Mouse (Mus musculus) forebrain, postnatal 0 days (tissue): ENCODE measurements around the gene Gtsf1. TPM values are rescaled to one million over a fixed set of nuclear protein-coding genes. Genes with fewer than 3 reads are reported as not detected.
A peak's percentile ranks its signal among the peaks of the same experiment; 100 is the strongest.

Experiments used
- ATAC-seq: fragments of 200-750 bp; cut with Nextera tagmentation; 2 replicates; pipeline ENCODE4 v1.8.0; 2017; ENCODE audit warnings: mild to moderate bottlenecking, moderate library complexity
- DNase-seq: peaks from one replicate; pipeline ENCODE4 v3.0.0-alpha.2; 2015
- H3K27ac ChIP-seq: fragments of 300-500 bp; sonication (generic); 2 replicates; pipeline ENCODE4 v1.5.1; 2014; ENCODE audit warnings: low read depth, mild to moderate bottlenecking, antibody characterized with exemption, low read length, moderate library complexity, mixed read lengths
- H3K27me3 ChIP-seq: fragments of 300-500 bp; sonication (generic); 2 replicates; pipeline ENCODE4 v1.6.1; 2014; ENCODE audit warnings: mild to moderate bottlenecking, low read length, mixed read lengths; ENCODE audit not compliant: insufficient read depth
- H3K36me3 ChIP-seq: fragments of 300-500 bp; sonication (generic); 2 replicates; pipeline ENCODE4 v1.6.1; 2014; ENCODE audit warnings: mild to moderate bottlenecking, moderate library complexity; ENCODE audit not compliant: insufficient read depth
- H3K4me1 ChIP-seq: fragments of 300-500 bp; sonication (generic); 2 replicates; pipeline ENCODE4 v1.6.1; 2014; ENCODE audit warnings: antibody characterized with exemption; ENCODE audit not compliant: insufficient read depth
- H3K4me2 ChIP-seq: fragments of 300-500 bp; sonication (generic); 2 replicates; pipeline ENCODE4 v1.6.1; 2014; ENCODE audit warnings: low read depth, mild to moderate bottlenecking, moderate library complexity
- H3K4me3 ChIP-seq: fragments of 300-500 bp; sonication (generic); 2 replicates; pipeline ENCODE4 v1.5.1; 2014; ENCODE audit warnings: low read depth, low read length, mixed read lengths
- H3K9ac ChIP-seq: fragments of 300-500 bp; sonication (generic); 2 replicates; pipeline ENCODE4 v1.6.1; 2014; ENCODE audit warnings: mild to moderate bottlenecking
- H3K9me3 ChIP-seq: fragments of 300-500 bp; sonication (generic); 2 replicates; pipeline ENCODE4 v1.6.1; 2016; ENCODE audit warnings: low read length
- CTCF ChIP-seq: sonication (generic); IDR thresholded peaks from 2 replicates; pipeline ENCODE4 v1.5.1; 2016; ENCODE audit warnings: antibody characterized with exemption, control low read depth, low read depth
- WGBS: fragments of 180-500 bp; shearing (Covaris S2); extraction: QIAGEN DNeasy Blood & Tissue Kit; methylation state at CpG from one replicate; pipeline ENCODE4 v1.1.7; 2014; 5-methylcytosine and 5-hydroxymethylcytosine counted together
- polyA plus RNA-seq: library from polyadenylated mRNA; unstranded; fragments of >200 nt; fragmentation: Nextera tagmentation; extraction: Ambion mirVana; gene quantifications from 2 replicates; pipeline ENCODE4 v1.2.1, GENCODE M21; 2015
- total RNA-seq: library from RNA; depleted of rRNA; stranded (reverse); fragments of >200 nt; gene quantifications from 2 replicates; pipeline ENCODE4 v1.2.3, GENCODE M21; 2014; rRNA removed

The Gtsf1 gene
- total RNA-seq (not detected in 2 replicates), polyA plus RNA-seq (0.21 TPM in 1 of 2 replicates, not detected in the other)

GRCm38 (mm10) chr15:103430241-103430640 is at the start of gene Gtsf1:
Gene Gtsf1, minus strand, starts transcription at chr15:103430470.
- Histone ChIP-seq H3K9ac (no peak within 1 kb of the TSS), H3K4me1 (no peaks in the 10 kb centered on the region)
- DNase-seq = no peak

GRCm38 (mm10) chr15:103479080-103479606 is 48.9 kb upstream of the Gtsf1 start:
- H3K4me1 ChIP-seq = peaks cover under 1% of the 10 kb centered on the region; the same call in 1 of the 2 replicates

More at GRCm38 (mm10) chr15:103430241-103430640, at the start of gene Gtsf1:
- Histone ChIP-seq H3K9me3 (no peaks in the 10 kb centered on the region), H3K4me2 (no peak within 1 kb of the TSS), H3K27me3 (no peaks in the 10 kb centered on the region), H3K36me3 (no peaks in the 10 kb centered on the region), H3K4me3 (no peak within 1 kb of the TSS), H3K27ac (no peak within 1 kb of the TSS)
- no peak for ATAC-seq
- 94% methylated on average over 16 of the region's 16 CpGs for WGBS
- no peak for TF ChIP-seq CTCF

GRCm38 (mm10) chr15:103473769-103474168 is 43.5 kb upstream of the Gtsf1 start:
- H3K9ac ChIP-seq = no peak overlapping the region
- 87% methylated on average over 5 of the region's 5 CpGs for WGBS
- DNase-seq (no peak), ATAC-seq (no peak)
- no peak overlapping the region for H3K4me3 ChIP-seq
- no peak for TF ChIP-seq CTCF
- H3K9me3 ChIP-seq = no peaks in the 10 kb centered on the region
- H3K36me3 ChIP-seq = no peaks in the 10 kb centered on the region
- no peaks in the 10 kb centered on the region for H3K27me3 ChIP-seq
- H3K4me2 ChIP-seq = no peak overlapping the region
- no peaks in the 10 kb centered on the region for H3K4me1 ChIP-seq
- H3K27ac ChIP-seq = no peak overlapping the region

More at GRCm38 (mm10) chr15:103479080-103479606, 48.9 kb upstream of the Gtsf1 start:
- H3K4me2 ChIP-seq = no peak overlapping the region
- no peak for TF ChIP-seq CTCF
- ATAC-seq = no peak
- no peaks in the 10 kb centered on the region for H3K36me3 ChIP-seq
- H3K9me3 ChIP-seq = no peaks in the 10 kb centered on the region
- 80% methylated on average over 1 of the region's 1 CpGs for WGBS
- DNase-seq = no peak
- H3K27me3 ChIP-seq = no peaks in the 10 kb centered on the region
- H3K4me3 ChIP-seq = no peak overlapping the region
- H3K27ac ChIP-seq = no peak overlapping the region
- H3K9ac ChIP-seq = no peak overlapping the region

GRCm38 (mm10) chr15:103473182-103473581 is 42.9 kb upstream of the Gtsf1 start:
- ATAC-seq (no peak), DNase-seq (no peak)
- Histone ChIP-seq H3K4me2 (no peak overlapping the region), H3K36me3 (no peaks in the 10 kb centered on the region), H3K4me3 (no peak overlapping the region), H3K9ac (no peak overlapping the region), H3K4me1 (no peaks in the 10 kb centered on the region), H3K27ac (no peak overlapping the region), H3K9me3 (no peaks in the 10 kb centered on the region), H3K27me3 (no peaks in the 10 kb centered on the region)
- WGBS = 87% methylated on average over 7 of the region's 7 CpGs
- no peak for TF ChIP-seq CTCF

- Histone ChIP-seq H3K9ac (no peak overlapping the region), H3K9me3 (no peaks in the 10 kb centered on the region), H3K4me3 (no peak overlapping the region), H3K27me3 (no peaks in the 10 kb centered on the region), H3K4me2 (no peak overlapping the region), H3K27ac (no peak overlapping the region), H3K4me1 (no peaks in the 10 kb centered on the region), H3K36me3 (no peaks in the 10 kb centered on the region)
- DNase-seq = no peak
- WGBS = 39% methylated on average over 3 of the region's 3 CpGs
- TF ChIP-seq CTCF = no peak
- no peak for ATAC-seq
Measured at GRCm38 (mm10) chr15:103472265-103472664, 42.0 kb upstream of the Gtsf1 start.

- DNase-seq (no peak), ATAC-seq (no peak)
- Histone ChIP-seq H3K4me2 (no peak overlapping the region), H3K4me1 (no peaks in the 10 kb centered on the region), H3K36me3 (no peaks in the 10 kb centered on the region), H3K27me3 (no peaks in the 10 kb centered on the region), H3K27ac (no peak overlapping the region), H3K4me3 (no peak overlapping the region), H3K9me3 (no peaks in the 10 kb centered on the region), H3K9ac (no peak overlapping the region)
- WGBS = 82% methylated on average over 7 of the region's 7 CpGs
- no peak for TF ChIP-seq CTCF
Measured at GRCm38 (mm10) chr15:103471488-103472194, 41.4 kb upstream of the Gtsf1 start.

GRCm38 (mm10) chr15:103462539-103463261 is 32.4 kb upstream of the Gtsf1 start:
- DNase-seq (peak; percentile 21), ATAC-seq (no peak)

More at GRCm38 (mm10) chr15:103462539-103463261, 32.4 kb upstream of the Gtsf1 start:
- no peak overlapping the region for H3K4me3 ChIP-seq
- no peak overlapping the region for H3K9ac ChIP-seq
- no peaks in the 10 kb centered on the region for H3K4me1 ChIP-seq
- no peak overlapping the region for H3K27ac ChIP-seq
- no peak overlapping the region for H3K4me2 ChIP-seq
- no peaks in the 10 kb centered on the region for H3K36me3 ChIP-seq
- TF ChIP-seq CTCF = no peak
- no peaks in the 10 kb centered on the region for H3K9me3 ChIP-seq
- WGBS = 52% methylated on average over 7 of the region's 7 CpGs
- H3K27me3 ChIP-seq = no peaks in the 10 kb centered on the region
